Mouse (Mus musculus): ENCODE data around the gene Tjp1. TPM values are rescaled to one million over a fixed set of nuclear protein-coding genes. Genes with fewer than 3 reads are reported as not detected.

The Tjp1 gene
- total RNA-seq, 2 experiments from 2014 or later: 141 to 174 TPM

- no peak for DNase-seq (ENCODE audit: low spot score in 2 of 2)
- Histone ChIP-seq H3K4me3 (no peak overlapping the region), H3K27ac (no peak overlapping the region)
- no peak for TF ChIP-seq CTCF (conservative IDR thresholded peaks at IDR 0.05)
Observed at GRCm38 (mm10) chr7:65280944-65281912, 246.4 kb downstream of the Tjp1 start.

- no peak overlapping the region for H3K4me3 ChIP-seq
- no peak overlapping the region for H3K27ac ChIP-seq
- TF ChIP-seq CTCF (conservative IDR thresholded peaks at IDR 0.05): no peak
- DNase-seq (ENCODE audit: low spot score in 2 of 2): peak; percentile 15 to 22
Observed at GRCm38 (mm10) chr7:65279277-65279676, 248.3 kb downstream of the Tjp1 start.

- Histone ChIP-seq H3K4me3 (no peak overlapping the region), H3K27ac (no peak overlapping the region)
- no peak for DNase-seq (ENCODE audit: low spot score in 2 of 2)
- no peak for TF ChIP-seq CTCF (conservative IDR thresholded peaks at IDR 0.05)
Observed at GRCm38 (mm10) chr7:65275761-65276160, 251.8 kb downstream of the Tjp1 start.

GRCm38 (mm10) chr7:65274216-65274615, 253.4 kb downstream of the Tjp1 start:
- no peak for TF ChIP-seq CTCF (conservative IDR thresholded peaks at IDR 0.05)
- DNase-seq (ENCODE audit: low spot score in 2 of 2): no peak
- Histone ChIP-seq H3K4me3 (no peak overlapping the region), H3K27ac (no peak overlapping the region)

- Histone ChIP-seq H3K27ac (no peak overlapping the region), H3K4me3 (no peak overlapping the region)
- no peak for TF ChIP-seq CTCF (conservative IDR thresholded peaks at IDR 0.05)
- no peak for DNase-seq (ENCODE audit: low spot score in 2 of 2)
Observed at GRCm38 (mm10) chr7:65249656-65250055, 277.9 kb downstream of the Tjp1 start.

Other genes starting within 250 kb of the Tjp1 start
- gene Tarsl2, start 117.1 kb upstream of the Tjp1 start, total RNA-seq (2021): 10 to 100 TPM; 31.3 to 35.3 TPM
- gene Tm2d3, start 163.4 kb upstream of the Tjp1 start, total RNA-seq (2021): 10 to 100 TPM; 41.3 to 48.2 TPM

Data from layer of hippocampus, adult 2 months (tissue).